Mouse (Mus musculus) ES-Bruce4 (cell line): ENCODE results near the gene Sult1a1. TPM values are rescaled to one million over a fixed set of nuclear protein-coding genes. Genes with fewer than 3 reads are reported as not detected.

Experiments
- H3K27ac ChIP-seq: 2 replicates; pipeline ENCODE4 v1.5.1; 2012; ENCODE audit warnings: low read length, inconsistent platforms; ENCODE audit not compliant: insufficient read depth
- H3K27me3 ChIP-seq: 2 replicates; pipeline ENCODE4 v1.6.1; 2012; ENCODE audit warnings: mild to moderate bottlenecking, low read length, inconsistent platforms; ENCODE audit not compliant: control insufficient read depth, poor library complexity, insufficient read depth, severe bottlenecking
- H3K36me3 ChIP-seq: 2 replicates; pipeline ENCODE4 v1.6.1; 2012; ENCODE audit warnings: inconsistent platforms, mild to moderate bottlenecking, low read length, moderate library complexity; ENCODE audit not compliant: control insufficient read depth, poor library complexity, insufficient read depth, severe bottlenecking
- H3K4me1 ChIP-seq: one replicate; pipeline ENCODE4 v1.8.1; 2011; ENCODE audit warnings: low read length; ENCODE audit not compliant: control insufficient read depth, insufficient read depth
- H3K4me3 ChIP-seq: 2 replicates; pipeline ENCODE4 v1.5.1; 2011; ENCODE audit warnings: low read depth, mild to moderate bottlenecking, low read length
- H3K9ac ChIP-seq: 2 replicates; pipeline ENCODE4 v1.6.1; 2012; ENCODE audit warnings: low read depth, mild to moderate bottlenecking, inconsistent platforms; ENCODE audit not compliant: poor library complexity, severe bottlenecking
- H3K9me3 ChIP-seq: replicated peaks from 2 replicates; pipeline ENCODE4 v1.6.1; 2012; ENCODE audit warnings: mild to moderate bottlenecking, low read length, inconsistent platforms; ENCODE audit not compliant: control insufficient read depth, poor library complexity, insufficient read depth, severe bottlenecking
- CTCF ChIP-seq: IDR thresholded peaks from one replicate; pipeline ENCODE4 v1.8.1; 2011; ENCODE audit warnings: low read depth, low read length
- EP300 ChIP-seq: IDR thresholded peaks from 2 replicates; pipeline ENCODE4 v1.6.1; 2011; ENCODE audit warnings: low read depth, low read length; ENCODE audit not compliant: insufficient read depth
- POLR2A ChIP-seq: IDR thresholded peaks from one replicate; pipeline ENCODE4 v1.8.1; 2011; ENCODE audit warnings: low read length; ENCODE audit not compliant: insufficient read depth
- polyA plus RNA-seq: library from polyadenylated mRNA; stranded (reverse); fragments of >200 nt; gene quantifications from 2 replicates; pipeline ENCODE4 v1.2.4, GENCODE M21; 2011; ENCODE audit warnings: low read depth; ENCODE audit not compliant: missing spikeins, insufficient read depth, insufficient read length

Gene Sult1a1
- polyA plus RNA-seq, 1 experiment = not detected

GRCm38 (mm10) chr7:126676631-126677220 lies 494 bp upstream of the Sult1a1 start:
- Histone ChIP-seq H3K36me3 (peaks cover 9% of the 10 kb centered on the region; the same call in 1 of the 2 replicates), H3K4me1 (no peaks in the 10 kb centered on the region), H3K27ac (no peak overlapping the region), H3K27me3 (no peaks in the 10 kb centered on the region), H3K4me3 (no peak overlapping the region), H3K9me3 (no peaks in the 10 kb centered on the region), H3K9ac (no peak overlapping the region)
- TF ChIP-seq CTCF = no peak
- no peak for TF ChIP-seq POLR2A
- no peak for TF ChIP-seq EP300

- Histone ChIP-seq H3K9me3 (no peaks in the 10 kb centered on the region), H3K4me1 (no peaks in the 10 kb centered on the region), H3K27me3 (no peaks in the 10 kb centered on the region), H3K36me3 (peaks cover 9% of the 10 kb centered on the region; the same call in 1 of the 2 replicates), H3K4me3 (no peak overlapping the region), H3K9ac (no peak overlapping the region), H3K27ac (no peak overlapping the region)
- TF ChIP-seq POLR2A = no peak
- no peak for TF ChIP-seq CTCF
- no peak for TF ChIP-seq EP300
These were observed 1.1 kb downstream of the Sult1a1 start for GRCm38 (mm10) chr7:126675104-126675503.

- H3K9me3 ChIP-seq = no peaks in the 10 kb centered on the region
- H3K27me3 ChIP-seq = no peaks in the 10 kb centered on the region
- H3K9ac ChIP-seq = no peak overlapping the region
- H3K27ac ChIP-seq = no peak overlapping the region
- no peak overlapping the region for H3K4me3 ChIP-seq
- TF ChIP-seq POLR2A = no peak
- no peak for TF ChIP-seq CTCF
- no peak for TF ChIP-seq EP300
- peaks cover 9% of the 10 kb centered on the region; the same call in 1 of the 2 replicates for H3K36me3 ChIP-seq
- H3K4me1 ChIP-seq = no peaks in the 10 kb centered on the region
These were observed 4.1 kb downstream of the Sult1a1 start for GRCm38 (mm10) chr7:126672111-126672510.

- H3K9me3 ChIP-seq = no peaks in the 10 kb centered on the region
- no peak overlapping the region for H3K9ac ChIP-seq
- H3K27ac ChIP-seq = no peak overlapping the region
- H3K36me3 ChIP-seq = peaks cover 15% of the 10 kb centered on the region
- no peaks in the 10 kb centered on the region for H3K4me1 ChIP-seq
- H3K4me3 ChIP-seq = no peak overlapping the region
- no peaks in the 10 kb centered on the region for H3K27me3 ChIP-seq
- TF ChIP-seq POLR2A (no peak), EP300 (no peak), CTCF (no peak)
These were observed 6.1 kb downstream of the Sult1a1 start for GRCm38 (mm10) chr7:126670152-126670551.

- TF ChIP-seq CTCF (no peak), POLR2A (no peak), EP300 (no peak)
- Histone ChIP-seq H3K4me1 (no peaks in the 10 kb centered on the region), H3K27me3 (no peaks in the 10 kb centered on the region), H3K9me3 (no peaks in the 10 kb centered on the region), H3K4me3 (no peak overlapping the region), H3K27ac (no peak overlapping the region), H3K36me3 (peaks cover 12% of the 10 kb centered on the region), H3K9ac (no peak overlapping the region)
These were observed 7.8 kb downstream of the Sult1a1 start for GRCm38 (mm10) chr7:126668452-126668851.

- TF ChIP-seq EP300 (no peak), POLR2A (no peak), CTCF (no peak)
- H3K4me1 ChIP-seq = no peaks in the 10 kb centered on the region
- H3K36me3 ChIP-seq = peaks cover 16% of the 10 kb centered on the region
- no peaks in the 10 kb centered on the region for H3K9me3 ChIP-seq
- H3K9ac ChIP-seq = no peak overlapping the region
- no peaks in the 10 kb centered on the region for H3K27me3 ChIP-seq
- no peak overlapping the region for H3K4me3 ChIP-seq
- H3K27ac ChIP-seq = no peak overlapping the region
These were observed 8.6 kb downstream of the Sult1a1 start for GRCm38 (mm10) chr7:126667495-126668090.
